Mouse (Mus musculus) 3134 (cell line): ENCODE measurements around the gene Ptgr2.
"Not testable (repeated sequence)": the region's sequence is repeated elsewhere in the genome, so short reads cannot be mapped to it uniquely, and the experiment has no call there.

Experiments
- DNase-seq: peaks from one replicate; pipeline ENCODE4 v3.0.0-alpha.2; 2011; ENCODE audit warnings: low spot score; ENCODE audit not compliant: insufficient read length; ENCODE audit errors: extremely low read depth

Ptgr2 gene

DNA sequence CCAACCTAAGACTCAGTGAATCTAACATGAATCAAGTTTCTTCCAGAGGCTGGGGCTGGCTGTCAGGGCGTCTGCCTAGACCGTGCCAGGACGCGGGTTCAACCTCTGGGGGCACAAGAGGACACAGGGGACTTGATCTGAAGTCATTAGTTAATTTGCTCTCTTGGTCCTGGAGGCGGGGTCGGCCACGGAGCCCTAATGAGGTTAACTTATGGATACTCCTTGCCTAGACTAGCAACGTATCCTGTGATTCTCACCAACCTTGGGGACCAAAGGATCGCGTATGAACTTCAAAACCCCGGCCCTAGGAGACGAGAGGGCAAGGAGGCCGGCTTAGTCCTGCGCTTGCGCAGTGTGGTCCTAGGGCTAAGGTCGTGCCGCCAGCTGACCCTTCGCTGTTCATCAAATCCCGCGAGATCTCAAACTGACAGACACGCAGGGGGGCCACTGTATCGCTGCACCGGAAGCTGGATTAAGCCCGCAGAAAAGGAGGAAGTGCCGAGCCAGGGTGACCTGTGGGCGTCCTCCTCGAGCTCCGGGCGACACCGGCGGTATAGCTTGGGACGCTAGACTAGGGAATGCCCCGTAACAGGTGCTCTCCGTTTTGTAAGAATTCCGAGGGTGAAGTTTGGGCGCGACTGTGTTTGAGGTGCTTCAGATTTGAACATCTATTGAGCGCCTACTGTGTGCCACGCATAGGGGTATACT is at the start of gene Ptgr2:
TSS of gene Ptgr2 (plus strand) at position 348 of the 708 bp plus-strand sequence.
- peak; percentile 89 for DNase-seq

GRCm38 (mm10) chr12:84235577-84235976 is 49.5 kb upstream of the Ptgr2 start:
- DNase-seq = peak; percentile 62

GRCm38 (mm10) chr12:84235981-84236752 is 48.9 kb upstream of the Ptgr2 start:
- DNase-seq = peak; percentile 24

GRCm38 (mm10) chr12:84237036-84237435 is 48.0 kb upstream of the Ptgr2 start:
- DNase-seq = not testable (repeated sequence)

GRCm38 (mm10) chr12:84243076-84243770 is 41.8 kb upstream of the Ptgr2 start:
- no peak for DNase-seq

- no peak for DNase-seq
These were observed 39.3 kb upstream of the Ptgr2 start for GRCm38 (mm10) chr12:84245683-84246082.

DNA sequence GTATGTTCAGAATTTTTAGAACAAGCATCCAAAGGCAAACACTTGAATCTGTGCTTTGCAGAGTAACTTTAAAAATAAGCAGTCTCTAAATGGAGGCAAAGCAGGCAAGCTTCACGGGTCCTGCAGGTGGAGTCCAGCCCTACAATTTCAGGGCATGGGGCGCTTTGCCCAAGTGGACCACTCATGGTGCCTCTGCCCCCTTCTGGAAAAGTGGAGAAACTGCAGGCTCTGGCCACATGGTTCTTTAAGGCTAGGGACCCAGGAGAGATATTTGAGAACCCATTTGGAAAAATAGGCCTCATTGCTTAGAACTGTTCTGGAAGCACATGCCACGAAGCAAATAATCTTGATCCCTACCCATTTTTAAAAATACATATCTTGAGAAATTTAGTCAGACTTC is 35.8 kb upstream of the Ptgr2 start:
- peak; percentile 31 for DNase-seq

DNA sequence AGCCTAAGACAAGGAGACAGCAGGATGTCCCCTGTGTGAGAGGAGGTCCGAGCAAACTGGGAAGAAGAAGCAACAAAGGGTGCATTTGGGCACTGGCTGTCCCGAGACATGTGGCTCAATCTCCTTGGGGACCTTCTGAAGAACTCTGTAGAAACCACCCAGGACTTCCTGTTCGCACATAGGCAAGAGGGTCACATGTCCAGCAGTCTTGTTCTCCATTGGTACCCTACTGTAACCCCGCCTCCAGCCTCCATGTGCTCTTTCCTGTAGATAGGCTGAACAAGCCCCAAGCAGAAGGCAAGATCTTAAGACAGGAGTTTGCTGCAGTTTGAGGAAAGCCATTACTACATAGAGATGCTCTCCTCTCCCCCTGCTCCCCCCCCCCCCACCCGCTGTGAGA is 32.2 kb upstream of the Ptgr2 start:
- peak; percentile 17 for DNase-seq

DNA sequence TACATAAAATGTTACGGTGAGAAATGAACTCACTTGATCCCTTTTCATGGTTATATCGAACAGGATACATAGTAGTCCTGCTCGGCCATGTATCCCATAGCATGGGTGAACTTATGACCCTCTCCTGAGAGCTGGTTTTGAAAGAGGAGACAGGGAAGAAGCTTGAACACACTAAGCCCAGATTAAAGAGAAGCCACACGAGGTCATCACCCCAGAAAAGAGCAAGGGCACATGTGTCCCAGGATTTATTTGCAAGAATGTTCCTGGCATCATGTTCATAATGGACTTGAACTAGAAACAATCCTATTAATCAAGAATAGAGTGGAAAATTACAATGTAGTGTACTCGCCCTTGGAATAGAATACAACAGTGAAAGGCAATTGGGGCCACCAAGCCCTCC is 30.1 kb upstream of the Ptgr2 start:
- no peak for DNase-seq

GRCm38 (mm10) chr12:84260363-84260762 is 24.7 kb upstream of the Ptgr2 start:
- no peak for DNase-seq

GRCm38 (mm10) chr12:84267264-84267663 is 17.8 kb upstream of the Ptgr2 start:
- no peak for DNase-seq

- DNase-seq = no peak
These were observed 11.7 kb upstream of the Ptgr2 start for GRCm38 (mm10) chr12:84273366-84273765.

- no peak for DNase-seq
These were observed 9.7 kb upstream of the Ptgr2 start for GRCm38 (mm10) chr12:84275288-84275687.

GRCm38 (mm10) chr12:84276288-84276687 is 8.7 kb upstream of the Ptgr2 start:
- peak; percentile 9 for DNase-seq

- DNase-seq = no peak
These were observed 8.2 kb upstream of the Ptgr2 start for GRCm38 (mm10) chr12:84276799-84277198.

- DNase-seq = no peak
These were observed 7.2 kb upstream of the Ptgr2 start for GRCm38 (mm10) chr12:84277832-84278231.

DNA sequence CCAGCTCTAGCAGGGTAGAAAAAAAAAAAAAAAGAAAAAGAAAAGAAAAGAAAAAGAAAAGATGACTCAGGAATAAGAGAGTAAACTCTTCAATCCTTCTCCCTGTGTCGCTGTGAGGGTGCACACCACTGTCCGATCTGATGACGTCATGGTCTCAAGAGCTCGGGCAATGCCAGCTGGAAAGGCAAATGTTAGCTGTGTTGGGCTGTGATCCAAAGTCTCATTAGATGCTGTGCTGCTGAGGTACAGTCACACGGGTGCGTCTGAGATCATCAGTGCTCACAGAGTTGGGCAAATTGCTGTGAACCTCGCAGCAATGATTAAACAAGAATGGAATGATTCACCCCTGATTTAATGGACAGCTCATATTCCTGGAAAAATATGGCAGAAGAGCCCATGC is 6.1 kb upstream of the Ptgr2 start:
- peak; percentile 53 for DNase-seq

DNA sequence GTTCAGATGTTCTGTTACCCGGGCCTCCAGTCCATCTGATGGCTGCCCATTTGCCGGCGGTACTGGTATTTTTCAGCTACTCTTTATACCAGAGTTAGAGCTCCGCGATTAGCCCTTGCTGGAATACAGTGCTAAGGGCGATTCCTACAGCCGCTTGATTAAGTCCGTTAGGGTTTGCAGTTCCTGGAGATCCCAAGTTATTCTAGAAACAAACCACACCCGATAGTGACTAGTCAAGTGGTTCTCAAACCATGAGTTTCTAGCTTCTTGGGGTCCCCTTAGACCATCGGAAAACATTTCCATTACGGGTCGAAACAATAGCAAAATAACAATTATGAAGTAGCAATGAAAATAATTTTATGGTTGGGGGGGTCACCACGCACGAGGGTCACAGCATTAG is 641 bp upstream of the Ptgr2 start:
- DNase-seq = no peak

- no peak for DNase-seq
These were observed 549 bp downstream of the Ptgr2 start for GRCm38 (mm10) chr12:84285593-84285968.

GRCm38 (mm10) chr12:84288461-84288860 is 3.4 kb downstream of the Ptgr2 start:
- peak; percentile 24 for DNase-seq

- DNase-seq = no peak
These were observed 12.8 kb downstream of the Ptgr2 start for GRCm38 (mm10) chr12:84297851-84298250.

DNA sequence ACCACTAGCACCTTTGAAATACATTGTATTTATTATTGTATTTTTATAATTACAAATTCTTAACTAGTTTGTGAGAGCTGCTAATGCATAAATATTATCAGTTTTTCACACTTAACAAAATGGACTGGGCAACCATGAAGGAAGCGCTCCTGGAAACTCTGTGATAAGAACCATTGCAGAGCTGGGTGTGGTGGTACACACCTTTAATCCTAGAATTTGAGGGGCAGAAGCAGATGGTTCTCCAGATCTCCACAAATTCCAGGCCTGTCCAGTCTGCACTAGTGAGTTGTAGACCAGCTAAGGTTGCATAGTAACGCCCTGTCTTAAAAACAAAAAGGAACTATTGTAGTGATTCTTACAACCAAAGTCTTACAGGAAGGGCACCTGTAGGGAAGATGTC is 14.2 kb downstream of the Ptgr2 start:
- no peak for DNase-seq
